Mouse (Mus musculus): Measurements from ENCODE around the gene Olfr1212. TPM values are rescaled to one million over a fixed set of nuclear protein-coding genes. Genes with fewer than 3 reads are reported as not detected.

The Olfr1212 gene
- total RNA-seq (2015; ENCODE audit: low replicate concordance) = not detected in 2 replicates
- 0.43 TPM in 1 of 2 replicates, not detected in the other for total RNA-seq (2017; ENCODE audit: low replicate concordance)

GRCm38 (mm10) chr2:88953669-88954068 lies at the start of gene Olfr1212:
Olfr1212 (plus strand) TSS chr2:88953969.
- no peak for ATAC-seq (replicated peaks; ENCODE audit: low FRiP score, poor library complexity, severe bottlenecking)

DNA sequence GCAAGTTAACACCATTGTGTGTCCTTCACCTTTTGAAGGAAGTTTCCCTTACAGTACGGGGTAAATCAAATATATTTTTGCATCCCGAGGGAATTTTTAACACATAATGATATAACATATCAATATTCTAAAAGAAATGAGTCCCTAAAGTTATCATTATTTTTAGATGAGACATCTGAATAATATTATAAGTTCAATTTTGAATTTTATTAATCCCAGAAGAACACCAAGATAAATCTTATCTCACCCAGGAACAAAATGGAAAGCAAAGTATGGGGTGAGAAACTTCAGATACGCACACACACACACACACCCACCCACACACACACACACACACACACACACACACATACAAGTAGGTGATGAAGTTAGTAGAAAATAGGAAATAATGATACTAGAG lies 38.7 kb upstream of the Olfr1212 start, which contains the start of gene Olfr1209:
TSS of gene Olfr1209 (minus strand) at position 101 of the 400 bp plus-strand sequence.
- no peak for ATAC-seq (replicated peaks; ENCODE audit: low FRiP score, poor library complexity, severe bottlenecking)

- no peak for ATAC-seq (replicated peaks; ENCODE audit: low FRiP score, poor library complexity, severe bottlenecking)
Observed at GRCm38 (mm10) chr2:88938011-88938410, 15.8 kb upstream of the Olfr1212 start, which contains the start of gene Olfr1211. Olfr1211 (minus strand) TSS chr2:88938111.

- ATAC-seq (replicated peaks; ENCODE audit: low FRiP score, poor library complexity, severe bottlenecking) = no peak
Observed at GRCm38 (mm10) chr2:88980181-88980580, 26.4 kb downstream of the Olfr1212 start, which contains the start of gene Gm13762. Gm13762 (minus strand) TSS chr2:88980281.

DNA sequence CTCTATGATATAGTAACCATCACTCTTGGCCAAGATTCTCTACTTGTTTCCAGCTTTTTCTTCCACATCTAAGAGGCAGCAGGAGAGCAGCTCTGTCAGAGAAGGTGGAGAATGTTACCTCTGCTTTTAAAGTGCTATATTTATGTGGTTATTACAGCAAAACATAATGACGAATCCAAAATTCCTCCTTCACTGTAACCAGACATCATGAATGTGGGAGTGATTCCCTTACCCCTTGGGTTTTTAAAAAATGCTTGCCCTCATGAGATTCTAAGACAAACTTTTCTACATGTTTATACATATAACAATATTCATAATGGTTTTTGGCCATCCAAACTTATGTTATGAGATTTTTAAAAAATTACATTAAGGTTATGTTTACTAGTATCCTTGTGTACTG lies 38.8 kb downstream of the Olfr1212 start, which contains the start of gene Olfr1214:
TSS of gene Olfr1214 (minus strand) at position 101 of the 400 bp plus-strand sequence.
- no peak for ATAC-seq (replicated peaks; ENCODE audit: low FRiP score, poor library complexity, severe bottlenecking)

DNA sequence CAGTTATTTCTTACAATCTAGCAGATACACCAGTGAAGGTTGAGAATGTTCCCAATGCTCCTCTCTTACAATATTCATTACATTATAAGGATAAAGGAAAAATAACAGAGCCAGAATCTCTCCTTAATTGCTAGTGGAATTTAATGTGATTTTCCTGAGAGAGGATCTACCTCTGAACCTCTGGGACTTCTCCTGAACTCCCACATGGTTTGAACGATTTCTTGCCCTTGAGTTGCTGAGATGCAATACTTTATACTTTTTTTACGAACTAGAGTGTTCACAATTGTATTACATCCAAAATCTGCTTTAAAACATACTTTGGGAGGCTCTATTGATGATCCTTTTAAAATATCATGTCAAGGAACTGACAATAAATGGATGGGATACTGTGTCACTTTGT lies 53.1 kb downstream of the Olfr1212 start, which contains the start of gene Olfr1215:
TSS of gene Olfr1215 (minus strand) at position 101 of the 400 bp plus-strand sequence.
- ATAC-seq (replicated peaks; ENCODE audit: low FRiP score, poor library complexity, severe bottlenecking) = no peak

Other genes starting within 250 kb of the Olfr1212 start
- not detected in 2 replicates for gene Olfr1196, start 249.4 kb upstream of the Olfr1212 start, total RNA-seq (2015; ENCODE audit: low replicate concordance)
- not detected in 2 replicates for gene Olfr1196, start 249.4 kb upstream of the Olfr1212 start, total RNA-seq (2017; ENCODE audit: low replicate concordance)
- not detected in 2 replicates for gene Olfr1197, start 221.6 kb upstream of the Olfr1212 start, total RNA-seq (2015; ENCODE audit: low replicate concordance)
- not detected in 2 replicates for gene Olfr1197, start 221.6 kb upstream of the Olfr1212 start, total RNA-seq (2017; ENCODE audit: low replicate concordance)
- gene Olfr1198, start 202.6 kb upstream of the Olfr1212 start, total RNA-seq (2015; ENCODE audit: low replicate concordance) = not detected in 2 replicates
- gene Olfr1198, start 202.6 kb upstream of the Olfr1212 start, total RNA-seq (2017; ENCODE audit: low replicate concordance) = not detected in 2 replicates
- gene Olfr1199, start 193.5 kb upstream of the Olfr1212 start, total RNA-seq (2015; ENCODE audit: low replicate concordance) = not detected in 2 replicates
- gene Olfr1199, start 193.5 kb upstream of the Olfr1212 start, total RNA-seq (2017; ENCODE audit: low replicate concordance) = not detected in 2 replicates
- gene Olfr1200, start 183.5 kb upstream of the Olfr1212 start, total RNA-seq (2015; ENCODE audit: low replicate concordance) = not detected in 2 replicates
- not detected in 2 replicates for gene Olfr1200, start 183.5 kb upstream of the Olfr1212 start, total RNA-seq (2017; ENCODE audit: low replicate concordance)
- gene Olfr1201, start 160.9 kb upstream of the Olfr1212 start, total RNA-seq (2015; ENCODE audit: low replicate concordance) = not detected in 2 replicates
- not detected in 2 replicates for gene Olfr1201, start 160.9 kb upstream of the Olfr1212 start, total RNA-seq (2017; ENCODE audit: low replicate concordance)
- not detected in 2 replicates for gene Olfr1202, start 139.5 kb upstream of the Olfr1212 start, total RNA-seq (2015; ENCODE audit: low replicate concordance)
- not detected in 2 replicates for gene Olfr1202, start 139.5 kb upstream of the Olfr1212 start, total RNA-seq (2017; ENCODE audit: low replicate concordance)
- gene Olfr1205, start 124.2 kb upstream of the Olfr1212 start, total RNA-seq (2015; ENCODE audit: low replicate concordance) = not detected in 2 replicates
- 0.28 TPM in 1 of 2 replicates, not detected in the other for gene Olfr1205, start 124.2 kb upstream of the Olfr1212 start, total RNA-seq (2017; ENCODE audit: low replicate concordance)
- 14.6 TPM in 1 of 2 replicates, not detected in the other for gene Olfr1204, start 104.7 kb upstream of the Olfr1212 start, total RNA-seq (2015; ENCODE audit: low replicate concordance)
- not detected in 2 replicates for gene Olfr1204, start 104.7 kb upstream of the Olfr1212 start, total RNA-seq (2017; ENCODE audit: low replicate concordance)
- gene Olfr1206, start 90.7 kb upstream of the Olfr1212 start, total RNA-seq (2015; ENCODE audit: low replicate concordance) = not detected in 2 replicates
- gene Olfr1206, start 90.7 kb upstream of the Olfr1212 start, total RNA-seq (2017; ENCODE audit: low replicate concordance) = not detected in 2 replicates
- not detected in 2 replicates for gene Olfr1208, start 51.7 kb upstream of the Olfr1212 start, total RNA-seq (2015; ENCODE audit: low replicate concordance)
- not detected in 2 replicates for gene Olfr1208, start 51.7 kb upstream of the Olfr1212 start, total RNA-seq (2017; ENCODE audit: low replicate concordance)
- gene Olfr1209, start 38.8 kb upstream of the Olfr1212 start, total RNA-seq (2015; ENCODE audit: low replicate concordance) = not detected in 2 replicates
- not detected in 2 replicates for gene Olfr1209, start 38.8 kb upstream of the Olfr1212 start, total RNA-seq (2017; ENCODE audit: low replicate concordance)
- gene Olfr1211, start 15.9 kb upstream of the Olfr1212 start, total RNA-seq (2015; ENCODE audit: low replicate concordance) = not detected in 2 replicates
- not detected in 2 replicates for gene Olfr1211, start 15.9 kb upstream of the Olfr1212 start, total RNA-seq (2017; ENCODE audit: low replicate concordance)
- not detected in 2 replicates for gene Gm13762, start 26.3 kb downstream of the Olfr1212 start, total RNA-seq (2015; ENCODE audit: low replicate concordance)
- gene Gm13762, start 26.3 kb downstream of the Olfr1212 start, total RNA-seq (2017; ENCODE audit: low replicate concordance) = not detected in 2 replicates
- gene Olfr1214, start 38.7 kb downstream of the Olfr1212 start, total RNA-seq (2015; ENCODE audit: low replicate concordance) = not detected in 2 replicates
- not detected in 2 replicates for gene Olfr1214, start 38.7 kb downstream of the Olfr1212 start, total RNA-seq (2017; ENCODE audit: low replicate concordance)
- gene Olfr1215, start 53.0 kb downstream of the Olfr1212 start, total RNA-seq (2015; ENCODE audit: low replicate concordance) = not detected in 2 replicates
- not detected in 2 replicates for gene Olfr1215, start 53.0 kb downstream of the Olfr1212 start, total RNA-seq (2017; ENCODE audit: low replicate concordance)
- gene Olfr1216, start 64.4 kb downstream of the Olfr1212 start, total RNA-seq (2015; ENCODE audit: low replicate concordance) = not detected in 2 replicates
- not detected in 2 replicates for gene Olfr1216, start 64.4 kb downstream of the Olfr1212 start, total RNA-seq (2017; ENCODE audit: low replicate concordance)
- gene Olfr1217, start 78.1 kb downstream of the Olfr1212 start, total RNA-seq (2015; ENCODE audit: low replicate concordance) = not detected in 2 replicates
- gene Olfr1217, start 78.1 kb downstream of the Olfr1212 start, total RNA-seq (2017; ENCODE audit: low replicate concordance) = not detected in 2 replicates
- gene Olfr1218, start 107.2 kb downstream of the Olfr1212 start, total RNA-seq (2015; ENCODE audit: low replicate concordance) = not detected in 2 replicates
- 0.14 TPM in 1 of 2 replicates, not detected in the other for gene Olfr1218, start 107.2 kb downstream of the Olfr1212 start, total RNA-seq (2017; ENCODE audit: low replicate concordance)
- gene Olfr1219, start 129.5 kb downstream of the Olfr1212 start, total RNA-seq (2015; ENCODE audit: low replicate concordance) = not detected in 2 replicates
- gene Olfr1219, start 129.5 kb downstream of the Olfr1212 start, total RNA-seq (2017; ENCODE audit: low replicate concordance) = 0.09 TPM in 1 of 2 replicates, not detected in the other
- gene Olfr1220, start 152.9 kb downstream of the Olfr1212 start, total RNA-seq (2015; ENCODE audit: low replicate concordance) = not detected in 2 replicates
- not detected in 2 replicates for gene Olfr1220, start 152.9 kb downstream of the Olfr1212 start, total RNA-seq (2017; ENCODE audit: low replicate concordance)
- gene Olfr1221, start 163.3 kb downstream of the Olfr1212 start, total RNA-seq (2015; ENCODE audit: low replicate concordance) = not detected in 2 replicates
- gene Olfr1221, start 163.3 kb downstream of the Olfr1212 start, total RNA-seq (2017; ENCODE audit: low replicate concordance) = not detected in 2 replicates
- 0.21 TPM in 1 of 2 replicates, not detected in the other for gene Olfr1222, start 179.1 kb downstream of the Olfr1212 start, total RNA-seq (2015; ENCODE audit: low replicate concordance)
- not detected in 2 replicates for gene Olfr1222, start 179.1 kb downstream of the Olfr1212 start, total RNA-seq (2017; ENCODE audit: low replicate concordance)
- not detected in 2 replicates for gene Olfr1223, start 197.6 kb downstream of the Olfr1212 start, total RNA-seq (2015; ENCODE audit: low replicate concordance)
- not detected in 2 replicates for gene Olfr1223, start 197.6 kb downstream of the Olfr1212 start, total RNA-seq (2017; ENCODE audit: low replicate concordance)
- not detected in 2 replicates for gene Olfr1224-ps1, start 210.1 kb downstream of the Olfr1212 start, total RNA-seq (2015; ENCODE audit: low replicate concordance)
- gene Olfr1224-ps1, start 210.1 kb downstream of the Olfr1212 start, total RNA-seq (2017; ENCODE audit: low replicate concordance) = not detected in 2 replicates
- not detected in 2 replicates for gene Olfr1225, start 220.7 kb downstream of the Olfr1212 start, total RNA-seq (2015; ENCODE audit: low replicate concordance)
- not detected in 2 replicates for gene Olfr1225, start 220.7 kb downstream of the Olfr1212 start, total RNA-seq (2017; ENCODE audit: low replicate concordance)
- not detected in 2 replicates for gene Olfr1226, start 246.1 kb downstream of the Olfr1212 start, total RNA-seq (2015; ENCODE audit: low replicate concordance)
- not detected in 2 replicates for gene Olfr1226, start 246.1 kb downstream of the Olfr1212 start, total RNA-seq (2017; ENCODE audit: low replicate concordance)